Mouse (Mus musculus) heart, embryonic 16.5 days (tissue): ENCODE measurements around the gene C3ar1. TPM values are rescaled to one million over a fixed set of nuclear protein-coding genes. Genes with fewer than 3 reads are reported as not detected.

ENCODE experiments used
- ATAC-seq: fragments of 200-750 bp; cut with Nextera tagmentation; replicated peaks from 2 replicates; pipeline ENCODE4 v1.8.0; 2017; ENCODE audit warnings: moderate number of reproducible peaks; ENCODE audit not compliant: insufficient read depth, low FRiP score; ENCODE audit errors: extremely low read depth
- H3K27ac ChIP-seq: fragments of 300-500 bp; sonication (generic); 2 replicates; pipeline ENCODE4 v1.5.1; 2014; ENCODE audit warnings: mild to moderate bottlenecking, low read length, control low read depth, moderate library complexity
- H3K27me3 ChIP-seq: fragments of 300-500 bp; sonication (generic); 2 replicates; pipeline ENCODE4 v1.6.1; 2014; ENCODE audit warnings: low read length, mixed read lengths; ENCODE audit not compliant: control insufficient read depth, insufficient read depth
- H3K36me3 ChIP-seq: fragments of 300-500 bp; sonication (generic); 2 replicates; pipeline ENCODE4 v1.6.1; 2014; ENCODE audit not compliant: control insufficient read depth, insufficient read depth
- H3K4me1 ChIP-seq: fragments of 300-500 bp; sonication (generic); 2 replicates; pipeline ENCODE4 v1.6.1; 2014; ENCODE audit warnings: low read length, mixed read lengths; ENCODE audit not compliant: control insufficient read depth, insufficient read depth
- H3K4me2 ChIP-seq: fragments of 300-500 bp; sonication (generic); 2 replicates; pipeline ENCODE4 v1.6.1; 2014; ENCODE audit warnings: low read depth, mild to moderate bottlenecking, control low read depth, low read length
- H3K4me3 ChIP-seq: fragments of 300-500 bp; sonication (generic); 2 replicates; pipeline ENCODE4 v1.5.1; 2014; ENCODE audit warnings: mild to moderate bottlenecking, control low read depth, low read length
- H3K9ac ChIP-seq: fragments of 300-500 bp; sonication (generic); 2 replicates; pipeline ENCODE4 v1.6.1; 2014; ENCODE audit warnings: low read length, control low read depth
- H3K9me3 ChIP-seq: fragments of 300-500 bp; sonication (generic); replicated peaks from 2 replicates; pipeline ENCODE4 v1.6.1; 2016; ENCODE audit warnings: low read length; ENCODE audit not compliant: control insufficient read depth
- WGBS: fragments of 180-500 bp; shearing (Covaris S2); extraction: QIAGEN DNeasy Blood & Tissue Kit; methylation state at CpG from one replicate; pipeline ENCODE4 v1.1.7; 2014; 5-methylcytosine and 5-hydroxymethylcytosine counted together
- polyA plus RNA-seq: library from polyadenylated mRNA; unstranded; fragments of >200 nt; fragmentation: Nextera tagmentation; extraction: Ambion mirVana; gene quantifications from 2 replicates; pipeline ENCODE4 v1.2.1, GENCODE M21; 2015

The C3ar1 gene
- polyA plus RNA-seq, 1 experiment from 2014 or later = 2.7 TPM

- Histone ChIP-seq H3K4me1 (peaks cover 6% of the 10 kb centered on the region), H3K36me3 (0 out of 2 replicates have a peak, but pooled peaks cover 4% of the 10 kb centered on the region), H3K9ac (peak within 1 kb of the TSS; percentile 92), H3K27ac (peak within 1 kb of the TSS; percentile 90), H3K4me2 (peak within 1 kb of the TSS; percentile 74), H3K4me3 (peak within 1 kb of the TSS; percentile 93), H3K27me3 (no peaks in the 10 kb centered on the region), H3K9me3 (no peaks in the 10 kb centered on the region)
- WGBS = 6% methylated on average over 43 of the region's 43 CpGs
- ATAC-seq = peak; percentile 97
Observed at GRCm38 (mm10) chr6:122873871-122874719, 18.1 kb upstream of the C3ar1 start, which contains the start of gene Necap1. Gene Necap1, plus strand, starts transcription at chr6:122874474.

- no peak overlapping the region for H3K4me2 ChIP-seq
- no peak overlapping the region for H3K4me3 ChIP-seq
- no peaks in the 10 kb centered on the region for H3K9me3 ChIP-seq
- H3K9ac ChIP-seq = no peak overlapping the region
- no peaks in the 10 kb centered on the region for H3K27me3 ChIP-seq
- WGBS = 83% methylated on average over 5 of the region's 5 CpGs
- H3K27ac ChIP-seq = no peak overlapping the region
- ATAC-seq = no peak
- no peaks in the 10 kb centered on the region for H3K36me3 ChIP-seq
- peaks cover 6% of the 10 kb centered on the region for H3K4me1 ChIP-seq
Observed at GRCm38 (mm10) chr6:122872800-122873199, 16.8 kb upstream of the C3ar1 start.

GRCm38 (mm10) chr6:122869846-122870245 is 13.9 kb upstream of the C3ar1 start:
- Histone ChIP-seq H3K27ac (no peak overlapping the region), H3K9me3 (no peaks in the 10 kb centered on the region), H3K4me1 (no peaks in the 10 kb centered on the region), H3K4me2 (no peak overlapping the region), H3K36me3 (no peaks in the 10 kb centered on the region), H3K4me3 (no peak overlapping the region), H3K9ac (no peak overlapping the region), H3K27me3 (no peaks in the 10 kb centered on the region)
- ATAC-seq = no peak
- WGBS = 60% methylated on average over 11 of the region's 11 CpGs

- no peaks in the 10 kb centered on the region for H3K36me3 ChIP-seq
- 56% methylated on average over 4 of the region's 4 CpGs for WGBS
- H3K4me2 ChIP-seq = no peak overlapping the region
- no peaks in the 10 kb centered on the region for H3K9me3 ChIP-seq
- no peaks in the 10 kb centered on the region for H3K27me3 ChIP-seq
- no peak overlapping the region for H3K9ac ChIP-seq
- H3K4me1 ChIP-seq = no peaks in the 10 kb centered on the region
- H3K4me3 ChIP-seq = no peak overlapping the region
- ATAC-seq = no peak
- no peak overlapping the region for H3K27ac ChIP-seq
Observed at GRCm38 (mm10) chr6:122867914-122868313, 12.0 kb upstream of the C3ar1 start.

GRCm38 (mm10) chr6:122862871-122863270 is 6.9 kb upstream of the C3ar1 start:
- H3K4me2 ChIP-seq = no peak overlapping the region
- ATAC-seq = no peak
- no peaks in the 10 kb centered on the region for H3K4me1 ChIP-seq
- no peak overlapping the region for H3K27ac ChIP-seq
- H3K36me3 ChIP-seq = no peaks in the 10 kb centered on the region
- WGBS = 79% methylated on average over 1 of the region's 1 CpGs
- H3K9ac ChIP-seq = no peak overlapping the region
- no peak overlapping the region for H3K4me3 ChIP-seq
- H3K27me3 ChIP-seq = no peaks in the 10 kb centered on the region
- H3K9me3 ChIP-seq = peaks cover 8% of the 10 kb centered on the region

- no peak overlapping the region for H3K27ac ChIP-seq
- H3K4me1 ChIP-seq = no peaks in the 10 kb centered on the region
- H3K4me2 ChIP-seq = no peak overlapping the region
- ATAC-seq = no peak
- WGBS = 74% methylated on average over 6 of the region's 6 CpGs
- no peak overlapping the region for H3K4me3 ChIP-seq
- H3K9me3 ChIP-seq = peaks cover 8% of the 10 kb centered on the region
- no peaks in the 10 kb centered on the region for H3K36me3 ChIP-seq
- H3K27me3 ChIP-seq = no peaks in the 10 kb centered on the region
- H3K9ac ChIP-seq = no peak overlapping the region
Observed at GRCm38 (mm10) chr6:122862434-122862833, 6.5 kb upstream of the C3ar1 start.

- H3K4me2 ChIP-seq = no peak overlapping the region
Observed at GRCm38 (mm10) chr6:122854552-122854951, 1.4 kb downstream of the C3ar1 start.

GRCm38 (mm10) chr6:122852696-122853095 is 3.3 kb downstream of the C3ar1 start:
- Histone ChIP-seq H3K9me3 (no peaks in the 10 kb centered on the region), H3K4me1 (no peaks in the 10 kb centered on the region), H3K4me3 (no peak overlapping the region), H3K27ac (no peak overlapping the region), H3K4me2 (no peak overlapping the region), H3K9ac (no peak overlapping the region), H3K27me3 (no peaks in the 10 kb centered on the region), H3K36me3 (no peaks in the 10 kb centered on the region)
- WGBS = 58% methylated on average over 2 of the region's 2 CpGs
- no peak for ATAC-seq

More at GRCm38 (mm10) chr6:122854552-122854951, 1.4 kb downstream of the C3ar1 start:
- H3K4me1 ChIP-seq = no peaks in the 10 kb centered on the region
- 74% methylated on average over 12 of the region's 12 CpGs for WGBS
- H3K36me3 ChIP-seq = no peaks in the 10 kb centered on the region
- no peak overlapping the region for H3K9ac ChIP-seq
- no peak overlapping the region for H3K27ac ChIP-seq
- H3K27me3 ChIP-seq = no peaks in the 10 kb centered on the region
- no peak overlapping the region for H3K4me3 ChIP-seq
- ATAC-seq = no peak
- no peaks in the 10 kb centered on the region for H3K9me3 ChIP-seq

- Histone ChIP-seq H3K4me2 (no peak overlapping the region), H3K4me3 (no peak overlapping the region), H3K27me3 (no peaks in the 10 kb centered on the region), H3K27ac (no peak overlapping the region), H3K36me3 (peaks cover 44% of the 10 kb centered on the region), H3K9me3 (no peaks in the 10 kb centered on the region; the same call in 1 of the 2 replicates), H3K9ac (no peak overlapping the region), H3K4me1 (no peaks in the 10 kb centered on the region)
- ATAC-seq = no peak
- WGBS = 83% methylated on average over 6 of the region's 6 CpGs
Observed at GRCm38 (mm10) chr6:122843759-122844158, 12.2 kb downstream of the C3ar1 start.
